Mouse (Mus musculus) skeletal muscle tissue, postnatal 0 days (tissue): ENCODE measurements around the gene Mrtfb. TPM values are rescaled to one million over a fixed set of nuclear protein-coding genes. Genes with fewer than 3 reads are reported as not detected.
A peak's percentile ranks its signal among the peaks of the same experiment; 100 is the strongest.

ENCODE experiments used
- microRNA counts: library from miRNA; unstranded; fragments of <30 nt; microRNA quantifications from one replicate; lab custom pipeline; 2015
- microRNA-seq, 2 experiments: library from miRNA; unstranded; fragments of <30 nt; microRNA quantifications; one replicate each; pipeline ENCODE4; 2016
- polyA plus RNA-seq: library from polyadenylated mRNA; unstranded; fragments of >200 nt; fragmentation: Nextera tagmentation; extraction: Ambion mirVana; gene quantifications from 2 replicates; pipeline ENCODE4 v1.2.1, GENCODE M21; 2015

Mrtfb gene
- 10.5 and 10.7 TPM in 2 replicates for polyA plus RNA-seq

GRCm38 (mm10) chr16:13255855-13256635 lies at the start of gene Mrtfb:
Mrtfb (plus strand) TSS chr16:13256481.

MicroRNAs within 50 kb of the gene (microRNA counts, 519-probe panel; counts per million panel counts)
- 3,868 counts per million, percentile 78 among the panel's probes with 10 or more counts for microRNA mmu-miR-193b (lab: Ali Mortazavi, UCI)

Small RNA genes within 50 kb of the gene (microRNA-seq; reads per million reads assigned to microRNA genes)
- gene Mir193b (9.8 to 33.2 reads per million in 2 experiments), gene Mir365-1 (0.20 to 0.21 reads per million in 2 experiments)

Other genes starting within 250 kb of the Mrtfb start
- 4.5 and 5.5 TPM in 2 replicates for gene Ercc4, start 146.8 kb upstream of the Mrtfb start, polyA plus RNA-seq